Mouse (Mus musculus) cerebellum, postnatal 25 days (tissue): Measurements from ENCODE around the gene Gpr4.

Experiments used
- DNase-seq, 2 experiments: peaks; one replicate each; pipeline ENCODE4 v3.0.0; 2021; ENCODE audit warnings: mixed read lengths in 2 of 2

Gene Gpr4

DNA sequence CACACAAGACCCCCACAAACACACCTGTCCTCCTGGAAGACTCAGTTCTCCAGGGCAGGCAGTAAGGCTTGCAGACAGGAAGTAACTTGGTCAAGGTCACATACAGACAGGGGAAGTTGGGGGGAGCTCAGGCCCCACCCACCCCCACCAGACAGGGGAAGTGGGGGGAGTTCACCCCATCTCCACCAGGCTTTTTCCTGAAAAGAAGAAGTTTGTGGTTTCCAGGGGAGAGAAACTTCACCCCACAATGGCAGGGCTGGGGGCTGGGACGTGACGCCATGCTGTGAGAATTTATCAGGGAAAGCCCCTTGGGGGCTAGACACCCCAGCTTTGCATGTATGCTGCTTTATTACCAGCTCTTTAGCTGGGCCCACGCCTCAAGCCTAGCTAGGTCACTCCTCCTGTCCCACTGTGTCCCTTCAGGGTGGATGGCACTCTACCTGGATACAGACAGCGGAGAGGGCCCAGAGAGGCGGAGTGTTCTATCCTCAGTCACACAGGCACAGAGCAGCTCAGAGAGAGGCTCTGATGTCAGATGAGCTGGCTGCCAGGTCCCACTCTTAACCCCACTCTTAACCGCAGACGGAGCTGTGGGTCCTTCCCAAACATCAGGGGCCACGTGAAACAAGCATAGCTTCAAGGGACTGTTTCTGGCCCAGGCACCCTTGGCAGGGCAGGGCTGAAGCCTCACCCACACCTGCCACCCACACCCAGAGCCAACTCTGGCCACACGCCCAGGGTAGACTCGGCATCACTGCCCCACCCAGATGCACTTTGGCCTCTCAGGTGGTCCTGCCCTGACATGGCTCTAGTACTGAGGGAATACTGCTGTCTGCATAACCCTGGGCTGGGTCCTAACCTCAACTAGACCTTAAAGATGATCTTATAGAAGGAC lies 53.8 kb downstream of the Gpr4 start:
- DNase-seq, result peak; percentile 49 to 69

DNA sequence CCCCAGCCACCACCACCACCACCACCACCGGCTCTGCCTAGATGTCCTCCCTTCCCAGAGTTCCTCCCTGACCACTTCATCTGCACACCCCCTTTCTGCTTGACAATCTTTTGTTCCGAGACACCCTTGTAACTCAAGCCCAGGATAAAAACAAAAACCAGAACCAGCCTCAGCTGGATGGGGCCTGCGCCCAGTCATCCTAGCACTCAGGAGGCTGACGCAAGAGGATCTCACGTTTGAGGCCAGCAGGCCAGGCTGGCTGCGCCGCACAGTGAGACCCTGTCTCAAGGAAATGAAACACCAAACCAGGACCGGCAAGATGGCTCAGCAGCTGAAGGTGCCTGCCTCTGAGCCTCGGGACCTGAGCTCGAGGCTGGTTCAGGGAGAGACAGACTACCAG lies 54.7 kb downstream of the Gpr4 start:
- no peak for DNase-seq

DNA sequence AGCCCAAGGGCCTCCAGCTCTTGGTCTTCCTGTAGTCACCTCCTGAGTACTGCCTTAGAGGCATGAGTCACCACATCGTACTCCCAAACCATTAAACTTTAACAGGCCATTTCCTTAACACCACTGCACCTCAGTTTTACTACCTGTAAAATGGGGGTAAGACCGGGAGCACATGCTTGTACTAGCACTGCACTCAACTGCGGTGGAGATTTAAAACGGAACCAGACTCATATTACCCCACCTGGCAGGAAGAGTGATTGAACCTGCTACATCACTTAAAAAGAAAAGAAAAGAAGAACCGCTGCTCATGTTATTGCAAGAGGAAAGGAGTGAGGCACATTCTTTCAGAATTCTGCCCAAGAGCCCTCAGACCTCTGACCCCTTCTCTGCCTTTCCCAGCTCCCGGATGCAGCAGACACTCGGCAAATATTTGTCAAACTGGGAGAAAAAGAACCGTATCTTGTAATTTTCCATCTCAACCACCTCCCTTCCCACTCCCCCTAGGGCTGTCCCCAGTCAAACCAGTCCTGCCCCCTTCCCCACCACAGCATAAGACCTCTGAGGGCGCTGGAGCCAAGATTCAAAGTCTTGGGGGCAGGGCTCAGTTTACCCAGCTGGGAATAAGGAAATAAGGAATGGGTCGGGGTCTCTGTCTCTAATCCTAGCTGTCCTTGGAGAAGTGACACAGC lies 56.8 kb downstream of the Gpr4 start:
- DNase-seq, result no peak

DNA sequence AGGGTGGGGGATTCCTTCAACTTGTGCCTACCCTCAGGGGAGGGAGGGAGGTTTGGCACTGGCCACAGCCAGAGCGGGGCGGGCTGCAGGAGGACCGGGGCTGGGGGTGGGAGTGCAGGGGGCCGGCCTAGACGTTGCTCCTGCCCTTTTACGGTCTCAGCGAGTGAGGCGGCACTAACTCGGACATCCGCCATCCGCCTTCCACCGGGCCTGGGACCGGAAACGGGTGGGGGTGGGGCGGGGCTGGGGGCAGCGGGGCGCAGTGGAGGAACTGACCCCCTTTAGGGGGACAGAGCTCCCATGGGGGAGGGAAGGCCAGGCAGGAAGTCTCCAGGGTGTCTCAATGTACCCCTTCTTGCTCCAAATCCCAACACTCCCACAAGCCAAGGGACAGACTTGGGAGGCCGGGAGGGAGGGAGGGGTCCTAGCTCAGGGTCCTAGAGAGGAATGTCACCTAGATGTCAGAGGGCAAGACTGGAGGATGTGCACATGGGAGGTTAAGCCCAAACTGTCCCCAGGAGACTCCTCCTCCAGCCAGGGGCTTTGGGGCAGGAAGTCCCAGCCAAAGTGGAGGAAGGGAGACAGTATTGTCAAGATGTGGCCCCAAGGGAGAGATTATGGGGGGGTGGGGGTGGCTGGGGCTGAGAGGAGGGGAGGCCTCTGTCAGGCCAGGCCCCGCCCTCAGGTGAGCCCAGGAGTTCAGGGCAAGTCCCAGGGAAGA lies 57.5 kb downstream of the Gpr4 start:
- DNase-seq, result peak in 1 of 2 experiments; percentile 54

DNA sequence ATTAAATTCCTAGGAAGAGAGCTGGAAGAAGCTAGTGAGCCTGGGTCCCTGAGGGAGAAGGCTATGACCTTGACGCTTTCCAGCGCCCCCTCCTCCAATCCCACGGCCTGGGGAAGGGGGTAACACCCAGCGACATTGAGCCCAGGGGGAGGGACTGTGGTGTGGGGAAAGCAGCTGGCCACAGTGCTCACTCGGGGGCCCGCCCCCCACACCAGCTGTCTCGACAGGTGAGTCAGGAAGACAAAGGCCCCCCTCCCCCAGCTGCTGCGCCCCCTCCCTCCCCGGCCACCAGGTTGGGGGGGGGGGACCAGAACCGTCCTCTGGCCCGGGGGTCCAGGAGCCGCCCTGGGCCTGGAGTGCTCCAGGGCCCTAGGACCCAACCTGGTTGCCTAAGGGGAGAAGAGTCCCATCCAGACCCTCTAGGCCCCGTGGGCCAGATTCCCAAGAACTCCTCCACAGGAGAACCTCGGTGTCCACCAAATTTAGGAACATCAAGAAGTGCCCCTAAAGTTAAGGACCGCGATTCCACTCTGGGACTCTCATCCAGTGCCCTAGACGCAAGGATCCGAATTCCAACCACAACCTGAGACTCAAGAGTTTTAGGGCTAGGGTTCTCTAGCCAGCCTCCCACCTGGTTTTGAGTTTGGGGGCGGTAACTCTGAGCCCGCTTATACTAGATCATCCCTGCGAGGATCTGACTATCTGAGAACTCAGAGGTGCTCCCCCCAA lies 58.3 kb downstream of the Gpr4 start:
- peak in 1 of 2 experiments; percentile 27 for DNase-seq

DNA sequence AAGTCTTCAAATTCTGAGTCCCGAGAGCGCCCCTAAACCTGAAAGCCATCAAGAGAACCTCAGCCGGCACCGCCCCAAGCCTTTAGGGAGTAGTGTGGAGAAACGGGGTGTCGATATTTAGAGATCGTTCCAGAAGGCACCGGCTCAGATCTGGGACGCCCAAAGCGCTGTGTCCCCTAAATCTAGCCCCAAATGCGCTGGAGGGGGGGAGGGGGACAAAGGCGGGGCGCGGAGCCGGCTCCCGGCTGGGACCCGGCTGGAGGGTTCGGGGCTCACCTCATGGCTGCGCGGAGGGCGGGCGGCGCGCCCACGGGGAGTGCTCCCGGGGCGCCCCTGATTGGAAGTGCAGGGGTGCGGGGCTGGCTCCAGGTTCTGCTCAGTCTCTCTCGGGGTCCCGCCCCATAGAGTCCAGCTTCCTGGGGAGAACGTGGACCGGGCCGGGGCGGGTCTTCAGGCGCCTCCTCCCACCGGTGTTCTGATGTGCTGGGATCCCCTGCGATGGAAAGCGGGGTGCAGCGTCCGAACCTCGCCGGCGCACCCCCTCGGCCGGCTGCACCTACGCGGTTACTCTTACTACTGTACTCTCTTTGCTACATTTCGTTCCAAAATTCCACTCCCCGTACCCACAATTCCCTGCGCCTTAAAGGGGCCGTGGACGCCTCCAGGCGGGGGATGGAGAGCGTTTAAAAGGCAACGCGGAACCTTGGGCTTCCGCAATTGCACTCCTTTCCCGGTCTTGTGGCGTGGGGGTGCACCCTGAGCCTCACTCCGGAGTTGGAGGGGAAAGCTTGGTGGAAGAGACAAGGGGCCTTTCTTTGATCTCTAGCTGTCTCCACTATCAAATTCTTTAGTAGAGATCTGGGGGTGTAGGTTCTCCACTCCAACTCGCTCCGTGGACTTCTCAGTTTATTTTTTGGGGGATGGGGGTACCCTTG lies 59.2 kb downstream of the Gpr4 start, which contains the start of gene Vasp:
Vasp (minus strand) TSS at position 580 of the 935 bp plus-strand sequence.
- DNase-seq, result peak; percentile 87 to 91

DNA sequence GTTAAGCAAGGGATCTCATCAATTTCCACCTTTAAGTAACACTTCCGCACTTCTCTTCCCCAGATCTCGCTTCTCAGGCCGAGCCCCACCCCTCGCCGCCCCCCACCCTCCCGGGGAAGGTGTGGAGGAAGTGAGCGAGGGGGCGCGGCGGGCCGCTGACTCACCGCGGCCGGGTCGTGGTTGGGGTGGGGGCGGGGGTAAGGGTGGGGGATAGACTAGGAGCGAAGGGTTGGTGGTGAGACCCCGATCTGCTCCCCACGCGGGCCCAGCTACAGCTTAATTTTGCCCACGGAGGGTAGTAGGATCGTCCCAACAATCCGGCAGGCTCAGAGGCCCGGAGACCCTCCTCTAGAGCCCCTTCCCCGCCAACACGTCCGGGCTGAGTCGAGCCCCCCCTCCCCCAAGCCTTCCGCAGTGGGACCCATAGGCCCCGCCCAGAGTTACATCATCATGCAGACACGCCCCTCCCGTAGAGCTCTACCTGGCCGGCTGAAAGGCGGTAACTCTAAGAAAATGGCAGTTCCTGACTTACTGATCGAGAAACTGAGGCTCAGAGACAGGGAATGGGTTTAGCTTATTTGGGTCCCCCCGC lies 59.9 kb downstream of the Gpr4 start:
- DNase-seq, result peak; percentile 73 to 85
